Mouse (Mus musculus) lung, postnatal 25 days (tissue): Measurements from ENCODE around the gene Enpep.
A peak's percentile ranks its signal among the peaks of the same experiment; 100 is the strongest.

Source experiments
- DNase-seq: peaks from one replicate; pipeline ENCODE4 v3.0.0; 2022; ENCODE audit warnings: low spot score

Enpep gene

DNA sequence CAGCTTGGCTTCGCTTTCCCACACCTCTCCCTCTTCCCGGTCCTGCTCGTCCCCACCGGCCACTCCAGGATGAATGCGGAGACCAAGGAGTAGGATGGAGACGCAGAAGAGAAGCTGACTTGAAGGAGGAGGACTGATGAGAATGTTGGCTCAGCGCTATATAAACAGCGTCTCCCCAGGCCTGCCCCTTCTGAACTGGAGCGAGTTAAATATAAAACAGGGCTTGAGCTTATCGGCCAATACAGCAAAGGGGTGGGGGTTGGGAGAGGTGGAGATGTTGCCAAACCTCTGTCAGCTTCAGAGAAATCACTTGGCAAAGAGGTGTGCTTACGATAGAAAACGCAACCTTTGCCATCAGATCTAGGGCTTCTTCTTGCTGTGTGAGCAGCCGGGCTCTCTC is at the start of gene Enpep:
TSS of gene Enpep (minus strand) at position 135 of the 400 bp plus-strand sequence.
- peak; percentile 75 for DNase-seq

DNA sequence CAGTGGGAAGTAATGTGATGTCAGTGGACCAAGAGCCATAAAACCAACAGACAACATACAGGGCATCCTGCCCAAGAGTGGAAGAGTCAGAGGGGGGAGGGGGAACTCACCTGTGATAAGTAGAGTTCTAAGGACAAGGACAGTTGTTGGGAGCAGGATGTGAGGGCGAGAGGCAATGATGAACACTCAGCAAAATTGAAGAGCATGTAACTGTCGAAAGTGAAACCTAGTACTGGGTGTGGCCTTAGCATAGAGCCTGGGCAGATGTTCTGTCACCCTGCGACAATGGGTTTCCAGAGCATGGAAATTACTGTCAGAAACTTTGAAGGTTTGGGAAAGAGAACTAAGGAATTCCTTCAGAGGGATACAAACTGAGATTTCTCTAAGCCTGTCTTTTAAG is 46.6 kb upstream of the Enpep start:
- DNase-seq: no peak

DNA sequence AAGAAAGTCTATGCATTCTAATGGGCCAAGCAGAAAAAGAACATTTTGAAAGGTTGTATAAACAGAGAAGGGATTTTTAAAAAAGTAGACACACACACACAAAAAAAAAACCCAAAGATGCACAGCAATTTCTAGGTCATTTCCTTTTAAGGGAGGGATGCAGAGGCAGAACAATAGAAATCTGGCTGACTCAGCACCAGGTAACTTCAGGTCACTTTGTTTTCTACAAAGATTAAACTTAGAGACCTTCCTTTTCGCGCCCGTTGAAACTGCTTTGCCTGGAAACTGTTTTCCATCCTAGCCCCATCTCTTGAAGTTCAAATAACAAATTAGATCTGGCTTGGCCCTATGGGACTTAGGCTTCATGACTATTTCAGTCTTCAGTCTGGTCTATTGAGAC is 42.6 kb upstream of the Enpep start:
- DNase-seq: no peak

DNA sequence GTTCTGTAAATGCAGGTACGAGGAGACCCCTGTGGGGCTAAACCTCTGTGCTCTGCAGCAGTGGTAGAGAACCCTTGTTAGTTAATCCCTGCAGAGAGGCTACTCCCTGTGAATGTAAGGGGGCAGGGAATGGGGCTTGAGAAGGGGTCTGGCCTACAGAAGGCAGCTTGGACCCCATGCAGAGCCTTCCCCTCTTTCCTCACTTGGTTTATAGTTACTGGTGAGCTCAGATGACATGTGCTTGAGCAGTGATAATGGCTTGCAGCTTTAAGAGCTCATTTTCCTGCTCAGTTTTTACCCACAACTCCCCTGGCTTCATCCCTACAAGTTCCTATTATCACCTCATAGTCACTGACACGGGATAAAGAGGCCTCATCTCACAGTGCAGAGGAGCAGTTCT is 40.6 kb upstream of the Enpep start:
- no peak for DNase-seq

DNA sequence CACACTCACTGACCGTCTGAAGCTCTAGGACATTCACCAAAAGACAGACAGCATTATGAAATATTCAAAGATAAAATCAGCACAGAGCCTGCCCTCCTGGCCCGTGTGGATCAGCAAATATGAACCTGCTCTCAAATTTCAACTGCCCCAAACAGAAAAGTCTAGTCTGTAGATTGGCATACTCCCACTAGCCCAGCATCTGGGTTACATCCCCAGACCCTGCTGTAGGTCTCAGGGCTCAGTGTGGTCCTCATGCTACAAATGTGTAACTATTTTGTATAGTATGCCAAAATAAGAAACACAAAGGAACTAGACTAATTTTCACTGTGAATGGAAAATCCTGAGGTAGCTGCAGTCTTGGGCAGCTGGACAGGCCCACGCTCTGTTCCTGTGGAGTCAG is 37.0 kb upstream of the Enpep start:
- no peak for DNase-seq

DNA sequence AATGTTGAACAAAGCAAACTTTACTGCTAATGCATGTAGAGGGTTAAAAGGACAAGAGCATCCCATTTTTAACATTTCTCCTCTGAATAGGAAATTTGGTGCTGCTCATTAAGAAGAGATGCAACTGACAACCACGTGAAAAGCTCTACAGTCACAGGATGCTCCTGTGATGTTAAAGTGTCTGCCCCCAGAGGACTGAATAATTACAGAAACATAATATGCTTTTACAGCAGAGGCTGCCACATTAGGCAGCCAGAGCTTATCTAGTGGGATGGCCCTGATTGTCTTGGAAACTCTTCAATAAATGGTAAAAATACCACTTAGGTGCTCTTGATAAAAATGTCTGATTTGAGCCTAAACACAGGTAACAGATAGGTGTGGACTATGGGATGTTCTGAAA is 33.4 kb upstream of the Enpep start:
- DNase-seq: no peak

DNA sequence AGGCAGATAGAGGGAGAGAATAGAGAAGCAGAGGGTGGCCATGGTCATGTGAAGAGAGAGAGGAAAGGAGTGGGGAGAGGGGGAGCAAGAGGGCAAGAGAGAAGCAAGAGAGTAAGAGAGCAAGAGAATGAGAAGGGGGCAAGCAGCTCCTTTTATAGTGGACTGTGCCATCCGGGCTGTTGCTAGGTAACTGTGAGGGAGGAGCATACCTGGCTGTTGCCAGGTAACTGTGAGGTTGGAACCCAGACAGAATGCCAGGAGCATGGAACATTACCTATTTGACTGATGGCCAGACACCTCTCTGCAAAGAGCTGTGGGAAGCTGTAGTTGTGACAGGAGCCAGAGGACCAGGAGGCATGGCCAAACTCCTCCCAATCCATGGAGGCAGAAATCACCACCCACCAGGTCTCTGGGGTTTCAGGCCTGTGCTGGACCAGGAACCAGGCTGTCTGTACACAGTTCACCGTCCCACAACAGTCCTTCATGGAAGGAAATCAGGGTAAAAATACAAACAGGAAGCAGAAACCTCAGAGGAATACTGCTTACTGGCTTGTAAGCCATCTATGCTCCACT is 32.4 kb upstream of the Enpep start:
- no peak for DNase-seq

DNA sequence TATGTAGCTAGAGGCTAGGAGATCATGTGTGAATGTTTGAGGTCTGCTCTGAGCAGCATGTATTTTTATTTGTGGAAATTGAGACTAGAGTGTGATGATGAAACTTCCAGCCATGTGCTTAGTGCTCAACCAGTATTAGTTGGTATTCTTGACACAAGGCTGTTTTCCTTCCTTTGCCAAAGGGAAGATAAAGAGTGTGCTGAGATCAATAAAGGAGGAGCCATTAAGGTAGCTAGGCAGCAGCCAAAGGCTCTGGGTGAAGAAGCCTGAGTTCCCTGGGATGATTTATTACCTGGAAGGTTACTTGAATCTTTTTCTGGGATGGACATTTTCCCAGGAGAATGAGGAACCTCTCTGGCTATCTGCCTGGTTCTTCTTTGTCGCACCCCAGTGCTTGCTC is 30.9 kb upstream of the Enpep start:
- no peak for DNase-seq

DNA sequence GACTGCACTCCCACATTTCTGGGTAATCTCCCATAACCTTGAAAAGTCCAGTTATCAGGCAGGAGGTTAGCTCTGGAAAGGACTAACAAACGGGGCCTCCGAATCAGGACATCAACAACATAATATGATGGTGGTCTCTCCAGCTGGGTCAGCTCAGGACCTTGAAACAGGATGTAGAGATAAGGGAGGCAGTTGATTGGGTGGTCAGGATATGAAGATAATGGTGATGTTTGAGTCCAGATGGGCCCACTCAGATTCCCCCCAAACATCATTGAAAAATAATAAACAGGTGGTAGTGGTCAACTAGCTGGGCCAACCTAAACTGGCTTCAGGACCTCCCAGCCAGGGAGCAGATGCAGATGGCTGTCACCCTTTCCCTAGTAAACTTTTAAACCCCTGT is 25.6 kb upstream of the Enpep start:
- no peak for DNase-seq

DNA sequence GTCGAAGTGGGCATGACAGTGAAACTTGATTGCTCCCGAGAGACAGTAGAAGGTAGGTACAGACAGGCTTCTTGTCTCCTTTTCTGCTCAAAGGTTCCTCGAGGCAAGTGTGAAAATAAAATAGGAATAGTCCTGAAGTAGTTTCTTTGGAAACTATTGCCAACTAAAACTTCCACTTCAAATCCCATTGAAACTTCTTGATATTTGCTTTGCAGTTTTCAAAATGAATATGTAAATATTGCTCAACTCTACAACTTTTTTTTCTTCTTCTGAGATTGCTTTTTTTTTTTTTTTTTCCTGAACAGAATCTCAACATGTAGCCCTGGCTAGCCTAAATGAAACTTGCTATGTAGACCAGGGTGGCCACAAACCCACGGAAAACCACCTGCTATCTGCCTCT is 21.4 kb upstream of the Enpep start:
- DNase-seq: peak; percentile 64

DNA sequence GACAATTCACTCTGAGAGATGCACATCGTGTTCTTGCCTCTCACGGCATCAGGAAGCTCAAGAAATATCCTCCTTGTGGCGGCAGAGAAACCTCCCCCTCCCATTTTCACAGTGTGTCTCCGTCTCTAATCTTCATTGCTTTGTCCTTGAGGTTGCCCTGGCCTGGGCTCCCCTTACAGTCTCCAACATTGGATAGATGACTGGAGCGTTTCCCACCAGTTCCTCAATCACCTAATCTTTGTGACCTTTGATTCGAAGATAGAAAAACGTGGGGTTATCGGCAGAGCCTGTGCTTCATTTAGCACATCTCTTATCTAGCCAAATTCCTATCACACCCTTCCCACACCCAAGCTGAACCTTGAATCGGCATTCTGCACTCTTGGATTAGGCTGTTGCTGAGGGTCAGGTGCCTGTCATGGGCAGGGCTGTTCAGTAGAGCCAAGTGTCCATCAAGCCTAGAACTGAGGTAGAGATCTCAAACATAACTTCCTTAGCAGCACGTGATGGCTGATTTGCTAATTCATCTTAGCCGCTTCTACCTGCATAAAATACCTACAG is 18.9 kb upstream of the Enpep start:
- no peak for DNase-seq

DNA sequence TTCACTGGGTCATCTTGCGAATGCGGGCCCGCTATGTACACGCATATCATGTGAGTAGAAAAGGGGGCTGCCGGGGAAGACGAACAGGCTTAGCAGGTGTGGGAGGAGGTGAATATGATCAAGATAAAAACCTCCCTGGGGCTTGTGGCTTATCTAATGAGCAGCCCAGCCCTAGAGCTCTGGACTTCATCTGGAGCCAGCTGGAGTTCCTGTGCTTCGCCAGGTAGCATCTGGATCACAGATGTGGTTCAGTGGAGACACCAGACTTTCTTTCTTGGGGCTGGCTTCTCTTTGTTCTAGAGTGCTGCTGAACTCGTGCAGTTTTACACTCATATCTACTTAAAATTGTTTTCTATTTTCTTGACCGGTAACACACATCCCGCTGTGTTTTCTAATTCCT is 14.8 kb upstream of the Enpep start:
- no peak for DNase-seq

DNA sequence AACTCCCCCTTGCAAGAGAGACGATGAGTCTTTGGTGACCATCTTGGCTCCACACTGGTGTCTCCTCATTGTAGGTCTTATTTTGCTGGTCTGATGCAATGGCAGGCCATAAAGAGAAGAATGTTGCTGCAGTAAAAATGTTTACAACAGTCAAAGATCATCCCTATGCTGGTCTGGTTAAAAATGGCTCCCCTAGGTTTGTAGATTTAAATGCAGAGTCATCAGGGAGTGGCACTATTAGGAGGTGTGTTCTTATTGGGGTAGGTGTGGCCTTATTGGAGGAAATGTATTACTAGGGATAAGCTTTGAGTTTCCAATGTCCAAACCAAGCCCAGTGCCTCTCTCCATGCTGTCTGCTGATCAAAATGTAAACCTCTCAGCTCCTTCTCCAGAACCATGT is 10.2 kb upstream of the Enpep start:
- no peak for DNase-seq

DNA sequence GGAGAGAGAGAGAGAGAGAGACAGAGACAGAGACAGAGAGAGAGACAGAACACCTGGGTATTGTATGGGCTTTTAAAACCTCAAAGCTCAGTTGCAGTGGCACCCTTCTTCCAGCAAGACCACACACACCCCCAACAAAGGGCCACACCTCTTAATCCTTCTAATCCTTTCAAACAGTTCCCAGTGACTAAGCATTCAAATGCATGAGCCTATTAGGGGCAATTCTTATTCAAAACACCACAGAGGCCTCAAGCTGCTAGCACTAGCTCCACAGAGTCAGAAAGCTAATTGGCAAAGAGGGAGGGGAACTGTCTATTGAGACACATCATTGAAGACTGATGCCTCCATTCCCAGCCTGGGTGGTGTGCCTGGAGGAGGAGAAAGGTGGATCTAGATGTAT is 8.5 kb upstream of the Enpep start:
- no peak for DNase-seq

DNA sequence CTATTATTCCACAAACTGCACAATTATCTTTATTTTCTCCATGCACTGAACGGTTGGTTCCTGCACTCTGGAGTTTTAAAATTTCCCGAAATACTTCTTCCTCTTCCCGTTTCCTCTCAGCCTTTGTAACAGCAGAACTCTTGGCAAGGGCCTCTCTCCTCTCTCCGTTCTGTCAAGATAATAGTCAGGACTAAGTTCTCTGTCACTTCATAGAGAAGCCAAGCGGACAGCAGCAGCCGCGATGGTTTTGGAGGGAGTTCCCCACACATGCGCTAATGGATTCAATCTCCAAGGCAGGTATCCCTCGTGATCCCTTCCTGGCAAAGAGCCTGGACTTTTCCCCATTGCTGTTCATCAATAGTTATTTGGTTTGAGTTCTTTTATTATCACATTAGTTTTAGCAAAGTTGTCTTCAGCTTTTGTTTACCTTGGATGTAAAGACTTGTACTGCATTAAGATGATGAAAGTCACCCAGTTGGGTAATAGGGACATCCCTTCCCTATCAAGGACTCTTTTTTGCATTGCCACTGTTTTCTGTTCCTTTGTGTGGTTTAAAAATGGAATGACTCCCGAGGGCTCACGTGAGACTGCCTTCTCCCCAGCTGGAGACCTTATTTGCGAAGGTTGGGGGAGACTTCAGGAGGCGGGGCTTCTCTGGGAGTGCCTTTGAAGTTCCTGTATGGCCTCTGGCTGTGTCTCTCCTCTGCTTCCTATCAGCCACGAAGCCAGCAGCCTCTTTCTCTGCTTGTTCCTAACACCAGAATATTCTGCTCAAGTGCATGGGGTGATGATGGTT is 6.0 kb upstream of the Enpep start:
- DNase-seq: no peak

DNA sequence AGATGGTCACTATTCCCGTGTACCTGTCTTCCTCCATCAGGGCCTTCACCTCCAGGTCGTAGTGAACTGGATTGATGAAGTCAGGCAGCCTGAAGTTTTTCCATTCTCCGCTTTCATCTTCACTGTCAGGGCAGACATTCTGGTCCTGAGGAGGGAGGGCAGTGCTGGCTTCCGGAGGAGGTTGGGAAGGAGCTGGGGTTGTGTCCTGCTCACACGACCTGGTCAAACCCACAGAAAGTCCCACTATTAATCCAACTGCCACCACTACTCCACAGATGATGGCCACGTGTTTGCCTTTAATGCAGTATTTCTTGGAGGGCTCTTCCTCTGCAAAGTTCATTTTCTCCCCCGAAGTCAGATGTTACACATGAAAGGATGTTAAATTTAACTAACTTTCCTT is 378 bp downstream of the Enpep start:
- no peak for DNase-seq

DNA sequence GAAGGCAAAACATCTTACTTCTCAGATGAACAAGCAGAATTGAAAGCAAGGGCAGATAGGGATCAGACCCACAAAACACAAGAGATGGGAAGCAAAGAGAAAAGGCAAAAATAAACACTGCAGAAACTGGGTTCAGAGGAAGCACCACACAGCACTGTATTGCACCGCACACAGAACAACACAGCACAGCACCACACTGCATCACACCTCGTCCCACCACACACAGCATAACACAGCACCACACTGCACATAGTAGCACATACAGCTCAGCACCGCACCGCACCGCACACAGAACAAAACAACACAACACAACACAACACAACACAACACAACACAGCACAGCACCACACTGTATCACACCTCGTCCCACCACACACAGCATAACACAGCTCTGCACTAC is 1.1 kb downstream of the Enpep start:
- DNase-seq: no peak

DNA sequence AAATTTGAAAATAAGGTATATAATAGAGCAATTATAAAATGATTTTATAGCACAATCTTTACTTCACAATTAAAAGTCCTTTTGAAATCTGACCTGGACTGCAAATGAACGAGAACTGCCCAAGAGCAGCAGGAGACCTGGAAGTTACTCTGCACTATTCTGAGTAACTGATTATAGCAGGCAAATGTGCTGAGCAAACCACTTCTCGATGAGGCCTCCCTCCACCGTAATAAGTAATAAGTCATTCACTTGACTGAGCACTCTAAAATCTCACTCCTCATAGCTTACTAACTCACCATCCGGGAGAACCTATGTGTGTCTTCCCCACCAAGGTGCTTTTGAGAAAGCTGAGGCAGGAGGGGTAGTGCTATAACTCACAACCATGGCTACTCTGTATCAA is 4.5 kb downstream of the Enpep start:
- no peak for DNase-seq

DNA sequence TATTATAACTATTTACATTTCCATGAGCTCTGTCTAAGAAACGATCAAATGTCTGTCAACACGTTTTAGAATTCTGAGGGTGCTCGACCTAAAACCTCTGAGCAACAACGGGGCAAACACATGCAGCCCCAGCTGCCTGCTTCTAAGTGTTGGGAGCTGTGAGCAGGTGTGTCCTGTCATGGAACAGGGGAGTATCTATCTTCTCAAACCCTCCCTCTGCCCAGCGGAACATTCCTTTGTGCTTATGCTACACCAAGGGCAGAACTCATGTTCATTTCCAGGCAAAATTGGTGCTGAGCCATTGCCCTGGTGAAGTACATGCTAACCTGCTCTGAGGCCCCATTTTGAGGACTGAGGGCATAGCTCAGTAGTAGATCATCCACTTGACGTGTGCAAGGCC is 10.9 kb downstream of the Enpep start:
- no peak for DNase-seq

DNA sequence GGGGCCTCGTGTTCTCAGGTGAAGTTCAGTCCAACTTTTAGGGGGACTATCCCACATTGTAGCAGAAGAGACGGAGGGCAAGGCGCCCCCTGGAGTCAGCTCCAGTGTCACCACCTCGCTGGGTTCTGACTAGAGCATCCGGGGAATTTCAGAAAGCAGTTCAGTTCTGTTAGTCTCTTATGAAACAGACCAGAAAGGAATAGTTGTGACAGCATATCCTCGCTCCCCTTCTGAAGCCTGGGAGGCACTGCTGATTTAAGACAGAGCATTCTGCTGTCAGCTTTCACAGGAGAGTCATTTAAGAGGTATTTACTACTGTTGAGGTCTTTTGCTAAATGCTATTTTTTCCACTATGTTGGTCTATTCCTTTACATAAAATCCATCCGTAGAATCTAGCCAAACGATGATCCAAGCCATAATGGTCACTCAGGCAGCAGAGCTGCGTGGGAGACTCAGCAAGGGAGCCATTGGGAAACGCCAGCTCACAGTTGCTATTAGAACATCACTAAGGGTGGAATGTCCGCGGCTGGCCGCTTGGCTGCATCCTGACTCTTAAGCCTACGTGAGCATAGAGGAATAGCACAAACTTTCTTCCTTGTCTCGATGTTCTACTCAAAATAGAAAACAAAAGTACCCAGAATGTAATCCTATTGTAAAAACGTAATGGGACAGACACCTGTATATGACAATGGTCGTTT is 15.3 kb downstream of the Enpep start:
- DNase-seq: no peak

DNA sequence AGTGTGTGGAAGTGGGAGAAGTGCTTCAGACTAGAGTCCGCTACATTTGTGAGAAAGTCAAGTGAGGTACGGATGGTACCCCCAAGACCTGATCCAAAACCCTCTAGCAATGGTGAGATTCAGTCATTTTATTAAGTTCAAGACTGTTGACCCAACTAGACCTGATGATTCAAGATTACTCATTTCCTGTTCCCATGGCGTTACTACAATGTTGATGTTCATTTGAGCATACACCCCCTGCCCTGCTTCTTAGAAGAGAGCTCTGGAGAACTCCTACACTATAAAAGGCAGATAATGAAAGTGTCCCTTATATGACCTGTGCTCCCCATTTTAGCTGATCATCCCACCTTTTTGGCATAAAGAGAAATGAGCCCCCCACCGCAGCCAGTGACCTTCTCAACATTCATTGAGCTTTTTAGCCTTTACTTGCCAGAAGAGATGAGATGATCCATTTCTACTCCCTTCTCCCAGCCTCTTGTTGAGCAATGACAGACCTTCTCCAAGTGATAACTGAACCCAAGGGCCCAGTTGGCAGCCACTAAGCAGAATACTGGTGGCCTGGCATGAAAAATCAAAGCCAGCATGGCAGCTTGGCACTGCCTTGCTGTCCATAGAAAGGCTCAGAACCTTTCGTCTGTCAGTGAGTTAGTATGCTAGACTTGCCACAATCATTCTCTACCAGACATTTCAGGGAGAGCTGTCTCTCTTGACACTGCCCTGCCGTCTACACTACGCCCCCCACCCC is 18.7 kb downstream of the Enpep start:
- DNase-seq: no peak

DNA sequence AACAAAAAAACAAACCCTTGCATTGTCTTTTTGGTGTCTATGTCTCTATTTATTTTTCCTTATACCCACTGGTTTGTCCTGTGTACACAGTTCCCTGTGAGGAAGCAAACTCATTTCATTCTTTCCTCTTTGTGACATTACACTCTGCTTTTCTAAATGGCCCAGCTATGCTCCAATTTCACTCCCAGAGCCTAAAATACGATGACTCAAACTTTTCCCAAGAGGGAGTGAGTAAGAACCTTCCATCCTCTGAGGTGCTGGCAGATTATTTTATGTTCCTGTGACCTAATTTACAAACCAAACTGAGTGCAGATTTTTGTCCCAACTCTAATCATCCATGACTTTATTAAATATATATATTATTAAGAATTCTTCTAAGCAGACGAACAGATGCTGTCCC is 19.3 kb downstream of the Enpep start:
- no peak for DNase-seq

DNA sequence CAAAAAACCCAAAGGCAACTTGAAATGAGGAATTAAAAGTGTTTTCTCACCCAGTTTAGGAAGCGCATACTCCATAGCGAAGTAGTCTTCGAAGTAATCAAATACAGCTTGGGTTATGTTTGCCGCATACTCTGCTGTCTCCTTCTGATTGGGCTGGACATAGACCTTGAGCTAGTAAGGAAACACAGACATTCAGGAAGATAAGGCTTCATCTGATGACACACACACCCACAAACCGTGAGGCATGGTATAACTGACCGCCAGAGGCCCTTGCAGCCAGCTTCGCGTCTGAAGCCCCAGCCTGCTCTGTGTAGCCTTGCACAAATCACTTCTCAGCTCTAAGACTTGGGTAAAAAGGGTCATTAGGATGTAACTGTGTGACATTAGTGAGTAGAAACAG is 20.0 kb downstream of the Enpep start:
- no peak for DNase-seq
